Mouse (Mus musculus): ENCODE data around the gene Gm9844.
"Not testable (repeated sequence)": the region's sequence is repeated elsewhere in the genome, so short reads cannot be mapped to it uniquely, and the experiment has no call there.

Gene Gm9844

GRCm38 (mm10) chr7:24861913-24862312 lies at the start of gene Gm9844:
Gene Gm9844 (plus strand): TSS chr7:24862213.
- no peak for DNase-seq (ENCODE audit: low spot score)

GRCm38 (mm10) chr7:24817502-24817901 lies 44.5 kb upstream of the Gm9844 start:
- peak; percentile 73 for DNase-seq (ENCODE audit: low spot score)

GRCm38 (mm10) chr7:24824452-24824851 lies 37.6 kb upstream of the Gm9844 start:
- no peak for DNase-seq (ENCODE audit: low spot score)

- DNase-seq (ENCODE audit: low spot score), result no peak
Measured at GRCm38 (mm10) chr7:24827181-24827580, 34.8 kb upstream of the Gm9844 start.

- DNase-seq (ENCODE audit: low spot score), result peak; percentile 8
Measured at GRCm38 (mm10) chr7:24838732-24839409, 23.1 kb upstream of the Gm9844 start.

GRCm38 (mm10) chr7:24839410-24839808 lies 22.6 kb upstream of the Gm9844 start:
- no peak for DNase-seq (ENCODE audit: low spot score)

GRCm38 (mm10) chr7:24840331-24840730 lies 21.7 kb upstream of the Gm9844 start:
- DNase-seq (ENCODE audit: low spot score), result no peak

GRCm38 (mm10) chr7:24841009-24841408 lies 21.0 kb upstream of the Gm9844 start:
- no peak for DNase-seq (ENCODE audit: low spot score)

- no peak for DNase-seq (ENCODE audit: low spot score)
Measured at GRCm38 (mm10) chr7:24844144-24844543, 17.9 kb upstream of the Gm9844 start.

- DNase-seq (ENCODE audit: low spot score), result no peak
Measured at GRCm38 (mm10) chr7:24845181-24845580, 16.8 kb upstream of the Gm9844 start.

GRCm38 (mm10) chr7:24845713-24846112 lies 16.3 kb upstream of the Gm9844 start:
- no peak for DNase-seq (ENCODE audit: low spot score)

- not testable (repeated sequence) for DNase-seq (ENCODE audit: low spot score)
Measured at GRCm38 (mm10) chr7:24846576-24846975, 15.4 kb upstream of the Gm9844 start.

- DNase-seq (ENCODE audit: low spot score), result no peak
Measured at GRCm38 (mm10) chr7:24850162-24850561, 11.9 kb upstream of the Gm9844 start.

GRCm38 (mm10) chr7:24850899-24851303 lies 11.1 kb upstream of the Gm9844 start:
- peak; percentile 26 for DNase-seq (ENCODE audit: low spot score)

GRCm38 (mm10) chr7:24851596-24852325 lies 10.3 kb upstream of the Gm9844 start:
- no peak for DNase-seq (ENCODE audit: low spot score)

GRCm38 (mm10) chr7:24852557-24853232 lies 9.3 kb upstream of the Gm9844 start:
- DNase-seq (ENCODE audit: low spot score), result no peak

- no peak for DNase-seq (ENCODE audit: low spot score)
Measured at GRCm38 (mm10) chr7:24853233-24853563, 8.8 kb upstream of the Gm9844 start.

- no peak for DNase-seq (ENCODE audit: low spot score)
Measured at GRCm38 (mm10) chr7:24853695-24854094, 8.3 kb upstream of the Gm9844 start.

GRCm38 (mm10) chr7:24856460-24857120 lies 5.4 kb upstream of the Gm9844 start:
- no peak for DNase-seq (ENCODE audit: low spot score)

GRCm38 (mm10) chr7:24859234-24859633 lies 2.8 kb upstream of the Gm9844 start:
- no peak for DNase-seq (ENCODE audit: low spot score)

GRCm38 (mm10) chr7:24862853-24863252 lies 840 bp downstream of the Gm9844 start:
- DNase-seq (ENCODE audit: low spot score), result no peak

GRCm38 (mm10) chr7:24864156-24864555 lies 2.1 kb downstream of the Gm9844 start:
- DNase-seq (ENCODE audit: low spot score), result no peak

GRCm38 (mm10) chr7:24869080-24869479 lies 7.1 kb downstream of the Gm9844 start:
- DNase-seq (ENCODE audit: low spot score), result no peak
